Mouse (Mus musculus): Measurements from ENCODE around the gene Aurkb. TPM values are rescaled to one million over a fixed set of nuclear protein-coding genes. Genes with fewer than 3 reads are reported as not detected.

Gene Aurkb
- polyA plus RNA-seq, 1 experiment from 2014 or later: 139 TPM

GRCm38 (mm10) chr11:69098762-69099091 is 53.3 kb downstream of the Aurkb start:
- peak; percentile 24 for ATAC-seq
- WGBS: under 1% methylated on average over 19 of the region's 19 CpGs
- H3K4me1 ChIP-seq (ENCODE audit: control insufficient read depth, insufficient read depth, low read length): peaks cover 33% of the 10 kb centered on the region

GRCm38 (mm10) chr11:69099177-69099914 is 53.9 kb downstream of the Aurkb start:
- H3K27me3 ChIP-seq (replicated peaks; ENCODE audit: control insufficient read depth, insufficient read depth, low read length): no peaks in the 10 kb centered on the region
- H3K9ac ChIP-seq (ENCODE audit: low read depth, low read length): peak overlapping the region; percentile 89
- H3K4me3 ChIP-seq (ENCODE audit: low read length): peak overlapping the region; percentile 61
- no peak for ATAC-seq
- peak overlapping the region; percentile 99 for H3K27ac ChIP-seq (ENCODE audit: low read length)
- H3K4me1 ChIP-seq (ENCODE audit: control insufficient read depth, insufficient read depth, low read length): peaks cover 33% of the 10 kb centered on the region
- no peaks in the 10 kb centered on the region for H3K9me3 ChIP-seq (ENCODE audit: control insufficient read depth, low read length)
- peaks cover 25% of the 10 kb centered on the region for H3K36me3 ChIP-seq (ENCODE audit: control insufficient read depth, insufficient read depth, low read length)
- WGBS: under 1% methylated on average over 22 of the region's 22 CpGs
- H3K4me2 ChIP-seq (ENCODE audit: low read depth, low read length): peak overlapping the region; percentile 90

More at GRCm38 (mm10) chr11:69098762-69099091, 53.3 kb downstream of the Aurkb start:
- Histone ChIP-seq H3K27ac (ENCODE audit: low read length) (peak overlapping the region; percentile 99), H3K4me2 (ENCODE audit: low read depth, low read length) (peak overlapping the region; percentile 90), H3K9me3 (ENCODE audit: control insufficient read depth, low read length) (no peaks in the 10 kb centered on the region), H3K4me3 (ENCODE audit: low read length) (peak overlapping the region; percentile 61), H3K36me3 (ENCODE audit: control insufficient read depth, insufficient read depth, low read length) (peaks cover 20% of the 10 kb centered on the region), H3K27me3 (replicated peaks; ENCODE audit: control insufficient read depth, insufficient read depth, low read length) (no peaks in the 10 kb centered on the region), H3K9ac (ENCODE audit: low read depth, low read length) (peak overlapping the region; percentile 89)

- Histone ChIP-seq H3K36me3 (ENCODE audit: control insufficient read depth, insufficient read depth, low read length) (peaks cover 30% of the 10 kb centered on the region), H3K27me3 (replicated peaks; ENCODE audit: control insufficient read depth, insufficient read depth, low read length) (no peaks in the 10 kb centered on the region), H3K9me3 (ENCODE audit: control insufficient read depth, low read length) (no peaks in the 10 kb centered on the region), H3K4me2 (ENCODE audit: low read depth, low read length) (peak overlapping the region; percentile 90), H3K9ac (ENCODE audit: low read depth, low read length) (peak overlapping the region; percentile 89), H3K4me1 (ENCODE audit: control insufficient read depth, insufficient read depth, low read length) (peaks cover 33% of the 10 kb centered on the region), H3K27ac (ENCODE audit: low read length) (peak overlapping the region; percentile 99), H3K4me3 (ENCODE audit: low read length) (peak overlapping the region; percentile 61)
- under 1% methylated on average over 23 of the region's 23 CpGs for WGBS
- ATAC-seq: peak; percentile 7
Measured at GRCm38 (mm10) chr11:69099915-69100345, 54.5 kb downstream of the Aurkb start.

- Histone ChIP-seq H3K4me3 (ENCODE audit: low read length) (peak overlapping the region; percentile 61; the same call in 1 of the 2 replicates), H3K27me3 (replicated peaks; ENCODE audit: control insufficient read depth, insufficient read depth, low read length) (no peaks in the 10 kb centered on the region), H3K36me3 (ENCODE audit: control insufficient read depth, insufficient read depth, low read length) (peaks cover 39% of the 10 kb centered on the region), H3K4me1 (ENCODE audit: control insufficient read depth, insufficient read depth, low read length) (peaks cover 33% of the 10 kb centered on the region), H3K9ac (ENCODE audit: low read depth, low read length) (peak overlapping the region; percentile 89), H3K9me3 (ENCODE audit: control insufficient read depth, low read length) (no peaks in the 10 kb centered on the region), H3K27ac (ENCODE audit: low read length) (0 out of 2 replicates have a peak overlapping the region, but pooled peaks have one; percentile 99), H3K4me2 (ENCODE audit: low read depth, low read length) (peak overlapping the region; percentile 90)
- ATAC-seq: no peak
- 92% methylated on average over 20 of the region's 20 CpGs for WGBS
Measured at GRCm38 (mm10) chr11:69100639-69101360, 55.4 kb downstream of the Aurkb start.

Other genes starting within 250 kb of the Aurkb start
- 70.4 and 73.6 TPM in 2 replicates for gene Ndel1, start 173.8 kb upstream of the Aurkb start, polyA plus RNA-seq (2015; fragmentation: Nextera tagmentation; extraction: Ambion mirVana)
- gene Rnf222, start 157.1 kb upstream of the Aurkb start, polyA plus RNA-seq (2015; fragmentation: Nextera tagmentation; extraction: Ambion mirVana): 0.34 and 0.54 TPM in 2 replicates
- 784 and 889 TPM in 2 replicates for gene Rpl26, start 144.1 kb upstream of the Aurkb start, polyA plus RNA-seq (2015; fragmentation: Nextera tagmentation; extraction: Ambion mirVana)
- gene Odf4, start 118.6 kb upstream of the Aurkb start, polyA plus RNA-seq (2015; fragmentation: Nextera tagmentation; extraction: Ambion mirVana): not detected in 2 replicates
- 8.3 and 9.0 TPM in 2 replicates for gene Arhgef15, start 88.2 kb upstream of the Aurkb start, polyA plus RNA-seq (2015; fragmentation: Nextera tagmentation; extraction: Ambion mirVana)
- 3.5 and 3.8 TPM in 2 replicates for gene Slc25a35, start 77.5 kb upstream of the Aurkb start, polyA plus RNA-seq (2015; fragmentation: Nextera tagmentation; extraction: Ambion mirVana)
- 48.2 and 56.7 TPM in 2 replicates for gene Rangrf, start 70.5 kb upstream of the Aurkb start, polyA plus RNA-seq (2015; fragmentation: Nextera tagmentation; extraction: Ambion mirVana)
- 20.5 and 22.5 TPM in 2 replicates for gene Pfas, start 37.2 kb upstream of the Aurkb start, polyA plus RNA-seq (2015; fragmentation: Nextera tagmentation; extraction: Ambion mirVana)
- gene Ctc1, start 29.7 kb upstream of the Aurkb start, polyA plus RNA-seq (2015; fragmentation: Nextera tagmentation; extraction: Ambion mirVana): 36.8 and 38.5 TPM in 2 replicates
- 8.0 and 8.6 TPM in 2 replicates for gene Borcs6, start 14.1 kb downstream of the Aurkb start, polyA plus RNA-seq (2015; fragmentation: Nextera tagmentation; extraction: Ambion mirVana)
- 38.6 and 44.8 TPM in 2 replicates for gene Tmem107, start 25.2 kb downstream of the Aurkb start, polyA plus RNA-seq (2015; fragmentation: Nextera tagmentation; extraction: Ambion mirVana)
- gene Vamp2, start 42.8 kb downstream of the Aurkb start, polyA plus RNA-seq (2015; fragmentation: Nextera tagmentation; extraction: Ambion mirVana): 65.8 TPM in 2 replicates
- gene Per1, start 49.6 kb downstream of the Aurkb start, polyA plus RNA-seq (2015; fragmentation: Nextera tagmentation; extraction: Ambion mirVana): 13.6 and 13.7 TPM in 2 replicates
- gene Hes7, start 74.8 kb downstream of the Aurkb start, polyA plus RNA-seq (2015; fragmentation: Nextera tagmentation; extraction: Ambion mirVana): 0.29 and 0.33 TPM in 2 replicates
- 0.11 and 0.29 TPM in 2 replicates for gene 9130213A22Rik, start 76.9 kb downstream of the Aurkb start, polyA plus RNA-seq (2015; fragmentation: Nextera tagmentation; extraction: Ambion mirVana)
- 0.31 and 0.45 TPM in 2 replicates for gene Aloxe3, start 80.2 kb downstream of the Aurkb start, polyA plus RNA-seq (2015; fragmentation: Nextera tagmentation; extraction: Ambion mirVana)
- 0.33 and 0.38 TPM in 2 replicates for gene Alox12b, start 111.3 kb downstream of the Aurkb start, polyA plus RNA-seq (2015; fragmentation: Nextera tagmentation; extraction: Ambion mirVana)
- gene Alox8, start 152.2 kb downstream of the Aurkb start, polyA plus RNA-seq (2015; fragmentation: Nextera tagmentation; extraction: Ambion mirVana): 0.13 and 0.15 TPM in 2 replicates
- gene Gucy2e, start 191.4 kb downstream of the Aurkb start, polyA plus RNA-seq (2015; fragmentation: Nextera tagmentation; extraction: Ambion mirVana): 0.02 and 0.07 TPM in 2 replicates

Measured in intestine, embryonic 16.5 days (tissue).